Mouse (Mus musculus): ENCODE data around the gene Vmn1r21. TPM values are rescaled to one million over a fixed set of nuclear protein-coding genes. Genes with fewer than 3 reads are reported as not detected.

Gene Vmn1r21
- polyA plus RNA-seq (2021; fragmentation: Nextera tagmentation), result not detected in 2 replicates
- long read RNA-seq, experiment 1, result 0 reads
- long read RNA-seq, experiment 2, result 0 reads

DNA sequence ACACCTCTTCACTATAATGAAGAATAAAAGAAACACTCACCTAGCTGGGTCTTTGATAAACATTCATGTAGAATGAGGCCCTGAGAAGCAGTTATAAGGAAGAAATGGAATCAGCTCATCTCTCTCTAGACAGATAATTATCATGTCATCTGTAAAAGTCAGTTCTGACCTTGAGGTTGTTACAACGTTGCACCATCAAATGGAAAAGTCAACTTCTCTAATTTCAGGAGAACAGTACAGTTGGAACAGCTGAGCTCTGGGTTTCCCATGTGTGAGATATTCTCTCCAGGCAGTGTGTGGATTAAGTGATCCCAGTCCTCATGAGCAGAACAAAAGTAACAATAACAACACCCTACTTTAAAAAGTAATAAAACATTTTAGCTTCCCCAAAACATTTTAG lies at the start of gene Vmn1r21:
Vmn1r21 (minus strand) TSS at position 58 of the 400 bp plus-strand sequence.

GRCm38 (mm10) chr6:57824422-57825258 lies 25.5 kb downstream of the Vmn1r21 start, which contains the start of gene Vopp1:
Vopp1 (minus strand) TSS chr6:57825159.

Other genes starting within 250 kb of the Vmn1r21 start
- 11.2 and 12.1 TPM in 2 replicates for gene Pyurf, start 158.3 kb downstream of the Vmn1r21 start, polyA plus RNA-seq (2021; fragmentation: Nextera tagmentation)
- gene Lancl2, start 147.8 kb downstream of the Vmn1r21 start, polyA plus RNA-seq (2021; fragmentation: Nextera tagmentation), result 34.1 and 34.4 TPM in 2 replicates
- gene Vopp1, start 25.2 kb downstream of the Vmn1r21 start, polyA plus RNA-seq (2021; fragmentation: Nextera tagmentation), result 34.6 and 37.1 TPM in 2 replicates
- not detected in 2 replicates for gene Vmn1r22, start 57.7 kb upstream of the Vmn1r21 start, polyA plus RNA-seq (2021; fragmentation: Nextera tagmentation)
- not detected in 2 replicates for gene Vmn1r23, start 76.5 kb upstream of the Vmn1r21 start, polyA plus RNA-seq (2021; fragmentation: Nextera tagmentation)
- not detected in 2 replicates for gene Vmn1r24, start 111.2 kb upstream of the Vmn1r21 start, polyA plus RNA-seq (2021; fragmentation: Nextera tagmentation)
- gene Vmn1r25, start 130.5 kb upstream of the Vmn1r21 start, polyA plus RNA-seq (2021; fragmentation: Nextera tagmentation), result not detected in 2 replicates
- gene Vmn1r26, start 164.8 kb upstream of the Vmn1r21 start, polyA plus RNA-seq (2021; fragmentation: Nextera tagmentation), result not detected in 2 replicates

All from layer of hippocampus, adult 6 months (tissue).